Mouse (Mus musculus) G1E-ER4 (cell line): ENCODE results near the gene Myh8. TPM values are rescaled to one million over a fixed set of nuclear protein-coding genes. Genes with fewer than 3 reads are reported as not detected.

Experiments
- GATA1 ChIP-seq: IDR thresholded peaks from one replicate; pipeline ENCODE4 v1.8.0; 2012; ENCODE audit warnings: low read length, inconsistent platforms
- polyA plus RNA-seq: library from polyadenylated mRNA; stranded (reverse); fragments of >175 nt; gene quantifications from 2 replicates; pipeline ENCODE4 v1.2.3, GENCODE M21; 2012

Myh8 gene
- polyA plus RNA-seq, 1 experiment: not detected

DNA sequence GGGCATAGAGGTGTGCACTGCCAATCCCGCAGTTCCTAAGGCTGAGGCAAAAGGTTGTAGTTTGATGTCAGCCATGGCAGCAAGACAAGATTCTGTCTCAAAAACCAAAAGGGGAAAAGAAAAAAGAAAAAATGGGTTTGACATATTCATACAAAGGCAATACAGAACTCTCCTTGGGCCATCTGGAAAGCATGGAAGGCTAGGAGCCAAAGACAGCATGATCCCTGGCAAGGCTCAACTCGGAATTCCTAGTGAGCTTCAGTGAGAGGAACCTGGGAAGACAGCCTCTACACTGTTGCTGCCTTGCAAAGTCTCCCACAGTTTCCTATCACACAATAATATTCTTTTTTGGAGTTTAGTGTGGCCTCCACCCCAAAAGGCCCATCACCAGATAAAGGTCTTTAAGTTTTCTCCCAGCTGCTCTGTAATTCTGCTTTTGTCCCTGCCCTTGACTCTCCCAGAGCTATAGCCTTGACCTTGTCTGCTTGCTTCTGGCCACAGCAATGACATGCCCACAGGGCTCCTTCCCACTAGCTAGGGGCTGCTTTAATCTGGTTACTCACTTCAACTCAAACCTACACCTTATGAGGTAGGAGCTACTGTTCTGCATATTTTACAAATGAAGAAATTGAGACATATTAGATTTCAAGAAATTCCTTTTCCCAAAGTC is 68.4 kb downstream of the Myh8 start:
- no peak for TF ChIP-seq GATA1

DNA sequence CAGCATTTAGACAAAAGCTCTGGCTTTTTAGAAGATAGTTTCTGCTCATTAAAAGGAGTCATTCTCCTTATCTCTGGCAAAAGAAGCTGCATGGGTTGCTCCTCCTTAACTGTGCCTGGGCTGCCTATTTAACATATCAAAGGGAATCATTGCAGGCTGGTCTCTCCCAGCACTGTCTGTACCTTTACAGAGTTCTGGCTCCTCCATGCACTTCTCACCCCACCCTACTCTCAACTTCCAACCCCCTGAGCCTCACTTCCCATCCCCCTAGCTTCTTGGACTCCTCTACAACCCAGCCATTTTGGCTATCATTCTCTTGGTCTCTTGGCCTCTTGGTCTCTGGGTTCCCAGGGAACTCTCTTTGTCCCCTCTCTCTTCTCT is 68.9 kb downstream of the Myh8 start:
- TF ChIP-seq GATA1: no peak

GRCm38 (mm10) chr11:67350153-67350768 is 73.3 kb downstream of the Myh8 start:
- TF ChIP-seq GATA1: no peak

DNA sequence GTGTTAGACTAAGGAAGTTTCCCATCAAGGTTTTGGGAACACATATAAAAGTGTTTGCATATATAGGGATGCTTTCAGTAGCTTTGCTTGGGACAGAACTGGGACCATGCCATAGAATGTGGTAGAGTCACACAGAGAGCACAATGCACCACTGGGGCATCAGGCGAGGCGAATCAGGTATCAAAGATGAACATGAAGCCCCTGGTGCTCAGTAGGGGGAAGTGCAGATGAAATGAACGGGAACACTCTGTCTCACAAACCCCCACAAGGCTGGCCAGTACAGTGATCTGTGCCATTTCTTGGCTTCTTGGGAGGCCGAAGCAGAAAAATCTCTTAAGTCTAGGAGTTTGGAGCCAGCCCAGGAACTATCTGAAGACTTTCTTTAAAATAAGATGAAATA is 76.1 kb downstream of the Myh8 start:
- no peak for TF ChIP-seq GATA1

- TF ChIP-seq GATA1: no peak
Measured at GRCm38 (mm10) chr11:67358031-67358430, 81.1 kb downstream of the Myh8 start.

Other genes with a start within 250 kb of the Myh8 start
- 0.44 and 0.45 TPM in 2 replicates for gene Adprm, start 224.5 kb upstream of the Myh8 start, polyA plus RNA-seq
- gene Sco1, start 224.5 kb upstream of the Myh8 start, polyA plus RNA-seq: 3.4 and 5.0 TPM in 2 replicates
- 0.01 TPM in 1 of 2 replicates, not detected in the other for gene Myh3, start 198.8 kb upstream of the Myh8 start, polyA plus RNA-seq
- gene Myh2, start 106.1 kb upstream of the Myh8 start, polyA plus RNA-seq: not detected in 2 replicates
- gene Myh1, start 77.1 kb upstream of the Myh8 start, polyA plus RNA-seq: not detected in 2 replicates
- gene Myh4, start 39.1 kb upstream of the Myh8 start, polyA plus RNA-seq: not detected in 2 replicates
- gene Myh13, start 44.5 kb downstream of the Myh8 start, polyA plus RNA-seq: not detected in 2 replicates
- gene Gas7, start 178.3 kb downstream of the Myh8 start, polyA plus RNA-seq: not detected in 2 replicates